Mouse (Mus musculus): ENCODE measurements around the gene Zfand4.

DNA sequence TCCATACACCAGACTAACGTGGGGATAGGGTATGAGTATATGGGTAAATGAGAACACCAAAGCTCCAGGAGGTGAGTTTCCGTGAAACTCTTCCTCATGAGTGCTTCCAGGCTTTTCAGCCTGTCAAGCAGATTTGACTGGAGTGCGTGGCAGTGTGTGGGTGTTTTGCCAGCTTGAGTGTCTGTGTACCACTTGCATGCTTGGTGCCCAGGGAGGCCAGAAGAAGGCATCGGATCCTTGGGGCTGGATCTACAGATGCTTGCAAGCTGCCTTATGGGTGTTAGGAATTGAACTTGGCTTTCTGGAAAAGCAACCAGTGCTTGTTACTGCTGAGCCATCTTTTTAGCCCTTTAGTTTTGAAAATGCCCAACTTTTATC, 92.9 kb downstream of the Zfand4 start:
- TF ChIP-seq POLR2AphosphoS5 (IDR thresholded peaks at IDR 0.05; ENCODE audit: insufficient replicate concordance, low read depth, low read length) (no peak), CTCF (IDR thresholded peaks at IDR 0.05; ENCODE audit: low read depth, low read length) (no peak), GATA1 (IDR thresholded peaks at IDR 0.05; ENCODE audit: borderline replicate concordance, low read length) (no peak), GATA2 (IDR thresholded peaks at IDR 0.05; ENCODE audit: borderline replicate concordance, low read depth, low read length) (no peak), TAL1 (conservative IDR thresholded peaks at IDR 0.05; ENCODE audit: low read depth, low read length) (no peak)
